Comparison of ENCODE assay signal across 7 mouse cellular contexts in genomic region chr1:57377376-57378341, GRCm38 (mm10). TPM values are rescaled to one million over a fixed set of nuclear protein-coding genes. Genes with fewer than 3 reads are reported as not detected.
A peak's percentile ranks its signal among the peaks of the same experiment; 100 is the strongest.
DNase-seq lines count a peak whose midpoint lies in the region; ATAC-seq lines count a peak whose summit lies in the region.

Gene 1700066M21Rik, plus strand, starts transcription at chr1:57377620.

- peak within 1 kb of the TSS; percentile 84 for H3K4me3 ChIP-seq in embryonic facial prominence, embryonic 10.5 days
- H3K4me3 ChIP-seq in limb, embryonic 11.5 days (ENCODE audit: low read depth, low read length): peak within 1 kb of the TSS; percentile 89
- peak within 1 kb of the TSS; percentile 88 for H3K4me3 ChIP-seq in midbrain, embryonic 14.5 days (replicated peaks; ENCODE audit: low read depth, low read length)

- under 1% methylated on average over 81 of the region's 81 CpGs for WGBS in embryonic facial prominence, embryonic 10.5 days
- WGBS in limb, embryonic 11.5 days: under 1% methylated on average over 68 of the region's 81 CpGs
- under 1% methylated on average over 81 of the region's 81 CpGs for WGBS in midbrain, embryonic 14.5 days

- DNase-seq in adrenal gland, postnatal 10 days: peak; percentile 97
- DNase-seq in embryonic facial prominence, embryonic 10.5 days (ENCODE audit: low spot score): peak; percentile 98
- DNase-seq in heart, adult 11 months: peak; percentile 99
- DNase-seq in kidney, adult 18-20 months: peak; percentile 96
- DNase-seq in limb, embryonic 11.5 days (ENCODE audit: low spot score): peak; percentile 98
- peak; percentile 97 for DNase-seq in midbrain, embryonic 14.5 days
- peak; percentile 91 to 95 for DNase-seq in spleen, adult 18-20 months

- ATAC-seq in limb, embryonic 11.5 days (ENCODE audit: insufficient number of reproducible peaks, low FRiP score, low TSS enrichment, low read depth): peak; percentile 97
- ATAC-seq in midbrain, embryonic 14.5 days (ENCODE audit: low FRiP score, low TSS enrichment): peak; percentile 97

- peak within 1 kb of the TSS; percentile 81 for H3K4me2 ChIP-seq in limb, embryonic 11.5 days (ENCODE audit: low read depth, severe bottlenecking)
- peak within 1 kb of the TSS; percentile 67 for H3K4me2 ChIP-seq in midbrain, embryonic 14.5 days (ENCODE audit: low read length)

- no peaks in the 10 kb centered on the region for H3K27me3 ChIP-seq in embryonic facial prominence, embryonic 10.5 days (replicated peaks; ENCODE audit: low read depth, poor library complexity, severe bottlenecking)
- H3K27me3 ChIP-seq in limb, embryonic 11.5 days (ENCODE audit: control insufficient read depth, insufficient read depth, low read length): no peaks in the 10 kb centered on the region
- no peaks in the 10 kb centered on the region for H3K27me3 ChIP-seq in midbrain, embryonic 14.5 days (ENCODE audit: control insufficient read depth, insufficient read depth, low read length)

- peaks cover 6% of the 10 kb centered on the region for H3K36me3 ChIP-seq in embryonic facial prominence, embryonic 10.5 days (replicated peaks)
- no peaks in the 10 kb centered on the region for H3K36me3 ChIP-seq in limb, embryonic 11.5 days (ENCODE audit: control insufficient read depth, insufficient read depth, low read length)
- no peaks in the 10 kb centered on the region for H3K36me3 ChIP-seq in midbrain, embryonic 14.5 days (ENCODE audit: control insufficient read depth, insufficient read depth, low read length)

- H3K4me1 ChIP-seq in embryonic facial prominence, embryonic 10.5 days: peaks cover 13% of the 10 kb centered on the region
- no peaks in the 10 kb centered on the region; the same call in 1 of the 2 replicates for H3K4me1 ChIP-seq in limb, embryonic 11.5 days (ENCODE audit: control insufficient read depth, insufficient read depth, low read length)
- peaks cover 8% of the 10 kb centered on the region; the same call in 1 of the 2 replicates for H3K4me1 ChIP-seq in midbrain, embryonic 14.5 days (ENCODE audit: control insufficient read depth, insufficient read depth, low read length)

- peak within 1 kb of the TSS; percentile 86 for H3K9ac ChIP-seq in limb, embryonic 11.5 days (ENCODE audit: low read length)
- H3K9ac ChIP-seq in midbrain, embryonic 14.5 days (replicated peaks; ENCODE audit: low read length): peak within 1 kb of the TSS; percentile 90

- peak within 1 kb of the TSS; percentile 90 for H3K27ac ChIP-seq in embryonic facial prominence, embryonic 10.5 days (replicated peaks)
- H3K27ac ChIP-seq in limb, embryonic 11.5 days (replicated peaks; ENCODE audit: low read depth, low read length): peak within 1 kb of the TSS; percentile 62; the same call in 1 of the 2 replicates
- H3K27ac ChIP-seq in midbrain, embryonic 14.5 days (replicated peaks; ENCODE audit: low read depth, low read length): peak within 1 kb of the TSS; percentile 88

- H3K9me3 ChIP-seq in embryonic facial prominence, embryonic 10.5 days: no peaks in the 10 kb centered on the region
- no peaks in the 10 kb centered on the region for H3K9me3 ChIP-seq in limb, embryonic 11.5 days (ENCODE audit: control insufficient read depth, low read length)
- H3K9me3 ChIP-seq in midbrain, embryonic 14.5 days (ENCODE audit: control insufficient read depth, low read length): no peaks in the 10 kb centered on the region

RNA-seq across cellular contexts. Expression of gene 1700066M21Rik, which starts in this region (rescaled TPM):
- total RNA-seq in adrenal gland, postnatal 10 days (2021): 1 to 10 TPM; 5.6 to 7.1 TPM
- 8.6 and 11.0 TPM in 2 replicates for polyA plus RNA-seq in embryonic facial prominence, embryonic 10.5 days (2016; fragmentation: Nextera tagmentation; extraction: Ambion mirVana)
- polyA plus RNA-seq in limb, embryonic 11.5 days (2014; fragmentation: Nextera tagmentation; extraction: Ambion mirVana): 12.7 and 13.6 TPM in 2 replicates
- polyA plus RNA-seq in midbrain, embryonic 14.5 days (2014; fragmentation: Nextera tagmentation; extraction: Ambion mirVana): 20.9 and 21.4 TPM in 2 replicates

Comparison
In these comparisons a context has a peak if more than half of its experiments do, and no peak if none do; other contexts are left out.
1. Peak in every context shown above with its lines: DNase-seq, ATAC-seq, H3K4me3 ChIP-seq and H3K27ac ChIP-seq.